Mouse (Mus musculus) kidney, postnatal 10 days (tissue): ENCODE measurements around the gene Myh3.
"Not testable (repeated sequence)": the region's sequence is repeated elsewhere in the genome, so short reads cannot be mapped to it uniquely, and the experiment has no call there.

ENCODE experiments used
- DNase-seq: peaks from one replicate; pipeline ENCODE4 v3.0.0; 2021; ENCODE audit warnings: mixed read lengths

Gene Myh3

GRCm38 (mm10) chr11:67078888-67079287 is 788 bp downstream of the Myh3 start:
- DNase-seq, result no peak

- no peak for DNase-seq
These were observed 1.6 kb downstream of the Myh3 start for GRCm38 (mm10) chr11:67079740-67080139.

GRCm38 (mm10) chr11:67080168-67080567 is 2.1 kb downstream of the Myh3 start:
- DNase-seq, result peak; percentile 72

GRCm38 (mm10) chr11:67081125-67081649 is 3.1 kb downstream of the Myh3 start:
- peak; percentile 76 for DNase-seq

GRCm38 (mm10) chr11:67082188-67082587 is 4.1 kb downstream of the Myh3 start:
- DNase-seq, result no peak

GRCm38 (mm10) chr11:67082793-67083192 is 4.7 kb downstream of the Myh3 start:
- no peak for DNase-seq

GRCm38 (mm10) chr11:67083239-67083638 is 5.1 kb downstream of the Myh3 start:
- no peak for DNase-seq

- no peak for DNase-seq
These were observed 5.7 kb downstream of the Myh3 start for GRCm38 (mm10) chr11:67083712-67084340.

- peak; percentile 81 for DNase-seq
These were observed 7.4 kb downstream of the Myh3 start for GRCm38 (mm10) chr11:67085489-67085888.

GRCm38 (mm10) chr11:67086467-67087164 is 8.5 kb downstream of the Myh3 start:
- no peak for DNase-seq

- DNase-seq, result no peak
These were observed 9.1 kb downstream of the Myh3 start for GRCm38 (mm10) chr11:67087225-67087624.

GRCm38 (mm10) chr11:67092354-67092753 is 14.3 kb downstream of the Myh3 start:
- not testable (repeated sequence) for DNase-seq

GRCm38 (mm10) chr11:67093201-67093600 is 15.1 kb downstream of the Myh3 start:
- no peak for DNase-seq

- no peak for DNase-seq
These were observed 15.6 kb downstream of the Myh3 start for GRCm38 (mm10) chr11:67093652-67094051.

GRCm38 (mm10) chr11:67094470-67094869 is 16.4 kb downstream of the Myh3 start:
- DNase-seq, result no peak

- no peak for DNase-seq
These were observed 19.6 kb downstream of the Myh3 start for GRCm38 (mm10) chr11:67097709-67098108.

GRCm38 (mm10) chr11:67098427-67098826 is 20.3 kb downstream of the Myh3 start:
- DNase-seq, result no peak

GRCm38 (mm10) chr11:67099241-67099640 is 21.1 kb downstream of the Myh3 start:
- no peak for DNase-seq

- DNase-seq, result peak; percentile 51
These were observed 22.1 kb downstream of the Myh3 start for GRCm38 (mm10) chr11:67100169-67100568.

- DNase-seq, result peak; percentile 69
These were observed 23.6 kb downstream of the Myh3 start for GRCm38 (mm10) chr11:67101713-67102112.

- no peak for DNase-seq
These were observed 25.2 kb downstream of the Myh3 start for GRCm38 (mm10) chr11:67103256-67103655.

- no peak for DNase-seq
These were observed 26.1 kb downstream of the Myh3 start for GRCm38 (mm10) chr11:67104242-67104641.

GRCm38 (mm10) chr11:67104714-67105113 is 26.6 kb downstream of the Myh3 start:
- DNase-seq, result no peak

GRCm38 (mm10) chr11:67105689-67106088 is 27.6 kb downstream of the Myh3 start:
- no peak for DNase-seq
